Mouse (Mus musculus) telencephalon, adult 2 months (tissue): ENCODE data around the gene Sema4f.

Experiments
- DNase-seq: peaks from one replicate; pipeline ENCODE4 v3.0.0-alpha.2; 2011; ENCODE audit warnings: low read depth, low spot score

The Sema4f gene

GRCm38 (mm10) chr6:82871632-82872331 lies 67.8 kb downstream of the Sema4f start:
- no peak for DNase-seq

GRCm38 (mm10) chr6:82868476-82868875 lies 71.1 kb downstream of the Sema4f start:
- no peak for DNase-seq

- no peak for DNase-seq
Observed at GRCm38 (mm10) chr6:82863380-82863874, 76.1 kb downstream of the Sema4f start.

GRCm38 (mm10) chr6:82862475-82862874 lies 77.1 kb downstream of the Sema4f start:
- no peak for DNase-seq

GRCm38 (mm10) chr6:82862042-82862441 lies 77.5 kb downstream of the Sema4f start:
- DNase-seq: no peak
